ENCODE assay signal across 24 mouse cellular contexts in genomic region chr5:146719584-146720356, GRCm38 (mm10).
"Had no signal": no experiment of that assay in that cellular context is flagged by ENCODE, and none has a peak within 500 bp of the region (broad histone marks: within the 10 kb centered on the region; RNA-seq: fewer than 3 reads in every experiment).

No protein-coding gene starts in this region.

- H3K27me3 ChIP-seq: kidney, embryonic 15.5 days; limb, embryonic 13.5 days; liver, embryonic 15.5 days; lung, embryonic 15.5 days; midbrain, embryonic 12.5 days; neural tube, embryonic 13.5 days; stomach, embryonic 15.5 days had no signal

- ATAC-seq: liver, embryonic 12.5 days; midbrain, embryonic 16.5 days had no signal

- H3K4me1 ChIP-seq: liver, embryonic 12.5 days; liver, embryonic 15.5 days; lung, embryonic 15.5 days; midbrain, embryonic 12.5 days; stomach, embryonic 15.5 days had no signal

- H3K9ac ChIP-seq: kidney, embryonic 15.5 days; limb, embryonic 13.5 days; liver, embryonic 12.5 days; liver, embryonic 15.5 days; lung, embryonic 15.5 days; midbrain, embryonic 12.5 days; neural tube, embryonic 13.5 days; stomach, embryonic 15.5 days had no signal

- H3K4me2 ChIP-seq: kidney, embryonic 15.5 days; limb, embryonic 13.5 days; liver, embryonic 12.5 days; liver, embryonic 15.5 days; lung, embryonic 15.5 days; midbrain, embryonic 12.5 days; neural tube, embryonic 13.5 days; stomach, embryonic 15.5 days had no signal

- H3K9me3 ChIP-seq: kidney, embryonic 15.5 days; limb, embryonic 10.5 days; liver, embryonic 12.5 days; liver, embryonic 15.5 days; lung, embryonic 15.5 days; neural tube, embryonic 13.5 days; stomach, embryonic 15.5 days had no signal

- DNase-seq: kidney, adult 11 months; kidney, adult 8-10 months; kidney, postnatal 10 days; kidney, postnatal 36 days; liver; lung, postnatal 10 days; lung, postnatal 36 days; retina, postnatal 1 day; right cerebral cortex, postnatal 25 days; spleen, adult 18-20 months; thymus, adult 2 months; thymus, postnatal 14 days; thymus, postnatal 4 days had no signal

- H3K4me3 ChIP-seq: kidney, embryonic 15.5 days; limb, embryonic 10.5 days; limb, embryonic 13.5 days; liver, embryonic 12.5 days; liver, embryonic 15.5 days; lung, embryonic 15.5 days; midbrain, embryonic 12.5 days; myocyte; neural tube, embryonic 13.5 days; stomach, embryonic 15.5 days had no signal

- H3K36me3 ChIP-seq: kidney, embryonic 15.5 days; limb, embryonic 10.5 days; limb, embryonic 13.5 days; liver, embryonic 12.5 days; liver, embryonic 15.5 days; lung, embryonic 15.5 days; midbrain, embryonic 12.5 days; neural tube, embryonic 13.5 days; stomach, embryonic 15.5 days had no signal

- H3K27ac ChIP-seq: kidney, embryonic 15.5 days; limb, embryonic 10.5 days; limb, embryonic 13.5 days; liver, embryonic 12.5 days; liver, embryonic 15.5 days; lung, embryonic 15.5 days; midbrain, embryonic 12.5 days; neural tube, embryonic 13.5 days; stomach, embryonic 15.5 days had no signal
